Mouse (Mus musculus): Measurements from ENCODE around the gene Gm20481. TPM values are rescaled to one million over a fixed set of nuclear protein-coding genes. Genes with fewer than 3 reads are reported as not detected.
"Not testable (repeated sequence)": the region's sequence is repeated elsewhere in the genome, so short reads cannot be mapped to it uniquely, and the experiment has no call there.

The Gm20481 gene
- polyA plus RNA-seq, 1 experiment, result not detected

GRCm38 (mm10) chr17:34952378-34953040 lies 17.2 kb upstream of the Gm20481 start:
- H3K27me3 ChIP-seq (ENCODE audit: control insufficient read depth, insufficient read depth, low read length), result no peaks in the 10 kb centered on the region
- H3K36me3 ChIP-seq (ENCODE audit: control insufficient read depth, insufficient read depth, low read length), result no peaks in the 10 kb centered on the region
- H3K4me1 ChIP-seq (ENCODE audit: control insufficient read depth, insufficient read depth, low read length), result peaks cover 4% of the 10 kb centered on the region; the same call in 1 of the 2 replicates
- TF ChIP-seq POLR2A (IDR thresholded peaks at IDR 0.05; ENCODE audit: control insufficient read depth, low read depth, low read length) (peak; percentile 99), CTCF (IDR thresholded peaks at IDR 0.05; ENCODE audit: control insufficient read depth, insufficient read depth, insufficient replicate concordance, low read depth, low read length) (no peak)
- peak overlapping the region; percentile 97 for H3K4me3 ChIP-seq (ENCODE audit: control insufficient read depth, low read depth, low read length)
- peak overlapping the region; percentile 90 for H3K27ac ChIP-seq (ENCODE audit: control insufficient read depth, insufficient read depth, low read depth, low read length)

GRCm38 (mm10) chr17:34953258-34953657 lies 16.5 kb upstream of the Gm20481 start:
- Histone ChIP-seq H3K27ac (ENCODE audit: control insufficient read depth, insufficient read depth, low read depth, low read length) (0 out of 2 replicates have a peak overlapping the region, but pooled peaks have one; percentile 90), H3K4me3 (ENCODE audit: control insufficient read depth, low read depth, low read length) (no peak overlapping the region), H3K4me1 (ENCODE audit: control insufficient read depth, insufficient read depth, low read length) (peaks cover 4% of the 10 kb centered on the region; the same call in 1 of the 2 replicates), H3K36me3 (ENCODE audit: control insufficient read depth, insufficient read depth, low read length) (no peaks in the 10 kb centered on the region), H3K27me3 (ENCODE audit: control insufficient read depth, insufficient read depth, low read length) (no peaks in the 10 kb centered on the region)
- TF ChIP-seq POLR2A (IDR thresholded peaks at IDR 0.05; ENCODE audit: control insufficient read depth, low read depth, low read length) (no peak), CTCF (IDR thresholded peaks at IDR 0.05; ENCODE audit: control insufficient read depth, insufficient read depth, insufficient replicate concordance, low read depth, low read length) (no peak)

GRCm38 (mm10) chr17:34953904-34954303 lies 15.8 kb upstream of the Gm20481 start:
- Histone ChIP-seq H3K4me3 (ENCODE audit: control insufficient read depth, low read depth, low read length) (no peak overlapping the region), H3K4me1 (ENCODE audit: control insufficient read depth, insufficient read depth, low read length) (peaks cover 4% of the 10 kb centered on the region; the same call in 1 of the 2 replicates), H3K36me3 (ENCODE audit: control insufficient read depth, insufficient read depth, low read length) (no peaks in the 10 kb centered on the region), H3K27ac (ENCODE audit: control insufficient read depth, insufficient read depth, low read depth, low read length) (no peak overlapping the region), H3K27me3 (ENCODE audit: control insufficient read depth, insufficient read depth, low read length) (no peaks in the 10 kb centered on the region)
- TF ChIP-seq POLR2A (IDR thresholded peaks at IDR 0.05; ENCODE audit: control insufficient read depth, low read depth, low read length) (no peak), CTCF (IDR thresholded peaks at IDR 0.05; ENCODE audit: control insufficient read depth, insufficient read depth, insufficient replicate concordance, low read depth, low read length) (no peak)

- H3K4me1 ChIP-seq (ENCODE audit: control insufficient read depth, insufficient read depth, low read length), result peaks cover 9% of the 10 kb centered on the region
- H3K4me3 ChIP-seq (ENCODE audit: control insufficient read depth, low read depth, low read length), result no peak overlapping the region
- no peak overlapping the region for H3K27ac ChIP-seq (ENCODE audit: control insufficient read depth, insufficient read depth, low read depth, low read length)
- TF ChIP-seq CTCF (IDR thresholded peaks at IDR 0.05; ENCODE audit: control insufficient read depth, insufficient read depth, insufficient replicate concordance, low read depth, low read length) (no peak), POLR2A (IDR thresholded peaks at IDR 0.05; ENCODE audit: control insufficient read depth, low read depth, low read length) (no peak)
- no peaks in the 10 kb centered on the region for H3K36me3 ChIP-seq (ENCODE audit: control insufficient read depth, insufficient read depth, low read length)
- no peaks in the 10 kb centered on the region for H3K27me3 ChIP-seq (ENCODE audit: control insufficient read depth, insufficient read depth, low read length)
Observed at GRCm38 (mm10) chr17:34954831-34955230, 14.9 kb upstream of the Gm20481 start.

GRCm38 (mm10) chr17:34955884-34956283 lies 13.8 kb upstream of the Gm20481 start:
- TF ChIP-seq POLR2A (IDR thresholded peaks at IDR 0.05; ENCODE audit: control insufficient read depth, low read depth, low read length) (no peak), CTCF (IDR thresholded peaks at IDR 0.05; ENCODE audit: control insufficient read depth, insufficient read depth, insufficient replicate concordance, low read depth, low read length) (no peak)

GRCm38 (mm10) chr17:34956340-34956739 lies 13.4 kb upstream of the Gm20481 start:
- Histone ChIP-seq H3K27me3 (ENCODE audit: control insufficient read depth, insufficient read depth, low read length) (no peaks in the 10 kb centered on the region), H3K4me3 (ENCODE audit: control insufficient read depth, low read depth, low read length) (no peak overlapping the region), H3K4me1 (ENCODE audit: control insufficient read depth, insufficient read depth, low read length) (peaks cover 12% of the 10 kb centered on the region)

More at GRCm38 (mm10) chr17:34955884-34956283, 13.8 kb upstream of the Gm20481 start:
- H3K36me3 ChIP-seq (ENCODE audit: control insufficient read depth, insufficient read depth, low read length), result no peaks in the 10 kb centered on the region
- H3K4me3 ChIP-seq (ENCODE audit: control insufficient read depth, low read depth, low read length), result no peak overlapping the region
- H3K27me3 ChIP-seq (ENCODE audit: control insufficient read depth, insufficient read depth, low read length), result no peaks in the 10 kb centered on the region
- H3K27ac ChIP-seq (ENCODE audit: control insufficient read depth, insufficient read depth, low read depth, low read length), result no peak overlapping the region
- peaks cover 12% of the 10 kb centered on the region for H3K4me1 ChIP-seq (ENCODE audit: control insufficient read depth, insufficient read depth, low read length)

GRCm38 (mm10) chr17:34957291-34957690 lies 12.4 kb upstream of the Gm20481 start:
- H3K4me3 ChIP-seq (ENCODE audit: control insufficient read depth, low read depth, low read length); H3K4me1 ChIP-seq (ENCODE audit: control insufficient read depth, insufficient read depth, low read length); H3K27me3 ChIP-seq (ENCODE audit: control insufficient read depth, insufficient read depth, low read length); H3K36me3 ChIP-seq (ENCODE audit: control insufficient read depth, insufficient read depth, low read length); H3K27ac ChIP-seq (ENCODE audit: control insufficient read depth, insufficient read depth, low read depth, low read length): not testable (repeated sequence)

More at GRCm38 (mm10) chr17:34956340-34956739, 13.4 kb upstream of the Gm20481 start:
- no peaks in the 10 kb centered on the region for H3K36me3 ChIP-seq (ENCODE audit: control insufficient read depth, insufficient read depth, low read length)
- no peak for TF ChIP-seq CTCF (IDR thresholded peaks at IDR 0.05; ENCODE audit: control insufficient read depth, insufficient read depth, insufficient replicate concordance, low read depth, low read length)
- no peak for TF ChIP-seq POLR2A (IDR thresholded peaks at IDR 0.05; ENCODE audit: control insufficient read depth, low read depth, low read length)
- no peak overlapping the region for H3K27ac ChIP-seq (ENCODE audit: control insufficient read depth, insufficient read depth, low read depth, low read length)

- not testable (repeated sequence) for H3K4me1 ChIP-seq (ENCODE audit: control insufficient read depth, insufficient read depth, low read length); H3K36me3 ChIP-seq (ENCODE audit: control insufficient read depth, insufficient read depth, low read length); H3K4me3 ChIP-seq (ENCODE audit: control insufficient read depth, low read depth, low read length); H3K27me3 ChIP-seq (ENCODE audit: control insufficient read depth, insufficient read depth, low read length); H3K27ac ChIP-seq (ENCODE audit: control insufficient read depth, insufficient read depth, low read depth, low read length)
Observed at GRCm38 (mm10) chr17:34957966-34958365, 11.7 kb upstream of the Gm20481 start.

- H3K4me1 ChIP-seq (ENCODE audit: control insufficient read depth, insufficient read depth, low read length); H3K36me3 ChIP-seq (ENCODE audit: control insufficient read depth, insufficient read depth, low read length); H3K27ac ChIP-seq (ENCODE audit: control insufficient read depth, insufficient read depth, low read depth, low read length); H3K27me3 ChIP-seq (ENCODE audit: control insufficient read depth, insufficient read depth, low read length): not testable (repeated sequence)
- H3K4me3 ChIP-seq (ENCODE audit: control insufficient read depth, low read depth, low read length), result peak overlapping the region; percentile 46
Observed at GRCm38 (mm10) chr17:34958734-34959129, 11.0 kb upstream of the Gm20481 start.

Data from testis, adult 2 months (tissue).